Mouse (Mus musculus) lung, postnatal 0 days (tissue): Measurements from ENCODE around the gene Xpnpep3.

ENCODE experiments used
- CTCF ChIP-seq: IDR thresholded peaks from 2 replicates; pipeline ENCODE4 v1.5.1; 2016; ENCODE audit warnings: antibody characterized with exemption, mild to moderate bottlenecking
- EP300 ChIP-seq: IDR thresholded peaks from 2 replicates; pipeline ENCODE4 v1.6.1; 2016; ENCODE audit warnings: antibody characterized with exemption, mild to moderate bottlenecking, control low read depth

- TF ChIP-seq EP300 = no peak
- no peak for TF ChIP-seq CTCF
Observed at GRCm38 (mm10) chr15:81479446-81480213, 79.7 kb downstream of the Xpnpep3 start.
